Mouse (Mus musculus): Measurements from ENCODE around the gene Mcrip1.
"Not testable (repeated sequence)": the region's sequence is repeated elsewhere in the genome, so short reads cannot be mapped to it uniquely, and the experiment has no call there.

The Mcrip1 gene

GRCm38 (mm10) chr11:120575046-120575445 lies 25.5 kb upstream of the Mcrip1 start:
- DNase-seq (ENCODE audit: low spot score in 2 of 2), result no peak

GRCm38 (mm10) chr11:120574278-120574600 lies 24.7 kb upstream of the Mcrip1 start:
- DNase-seq (ENCODE audit: low spot score in 2 of 2), result no peak

- no peak for DNase-seq (ENCODE audit: low spot score in 2 of 2)
Observed at GRCm38 (mm10) chr11:120573585-120574277, 24.2 kb upstream of the Mcrip1 start.

GRCm38 (mm10) chr11:120572752-120573584 lies 23.4 kb upstream of the Mcrip1 start, which contains the start of gene P4hb:
P4hb (minus strand) TSS chr11:120573253.
- peak; percentile 99 to 100 for DNase-seq (ENCODE audit: low spot score in 2 of 2)

GRCm38 (mm10) chr11:120572417-120572751 lies 22.9 kb upstream of the Mcrip1 start:
- no peak for DNase-seq (ENCODE audit: low spot score in 2 of 2)

GRCm38 (mm10) chr11:120571754-120572416 lies 22.4 kb upstream of the Mcrip1 start:
- DNase-seq (ENCODE audit: low spot score in 2 of 2), result no peak

- no peak for DNase-seq (ENCODE audit: low spot score in 2 of 2)
Observed at GRCm38 (mm10) chr11:120571122-120571521, 21.6 kb upstream of the Mcrip1 start.

- DNase-seq (ENCODE audit: low spot score in 2 of 2), result no peak
Observed at GRCm38 (mm10) chr11:120568324-120568723, 18.8 kb upstream of the Mcrip1 start.

- no peak for DNase-seq (ENCODE audit: low spot score in 2 of 2)
Observed at GRCm38 (mm10) chr11:120565114-120565513, 15.6 kb upstream of the Mcrip1 start.

GRCm38 (mm10) chr11:120562949-120563348 lies 13.4 kb upstream of the Mcrip1 start:
- no peak for DNase-seq (ENCODE audit: low spot score in 2 of 2)

GRCm38 (mm10) chr11:120560952-120561728 lies 11.6 kb upstream of the Mcrip1 start:
- DNase-seq (ENCODE audit: low spot score in 2 of 2), result no peak

- DNase-seq (ENCODE audit: low spot score in 2 of 2), result not testable (repeated sequence)
Observed at GRCm38 (mm10) chr11:120558843-120559242, 9.3 kb upstream of the Mcrip1 start.

- DNase-seq (ENCODE audit: low spot score in 2 of 2), result no peak
Observed at GRCm38 (mm10) chr11:120555260-120555659, 5.7 kb upstream of the Mcrip1 start.

GRCm38 (mm10) chr11:120554834-120555233 lies 5.3 kb upstream of the Mcrip1 start:
- DNase-seq (ENCODE audit: low spot score in 2 of 2), result no peak

GRCm38 (mm10) chr11:120552736-120553135 lies 3.2 kb upstream of the Mcrip1 start:
- DNase-seq (ENCODE audit: low spot score in 2 of 2), result no peak

- no peak for DNase-seq (ENCODE audit: low spot score in 2 of 2)
Observed at GRCm38 (mm10) chr11:120550810-120551440, 1.4 kb upstream of the Mcrip1 start, which contains the start of gene Ppp1r27. Ppp1r27 (minus strand) TSS chr11:120551132.

- DNase-seq (ENCODE audit: low spot score in 2 of 2), result no peak
Observed at GRCm38 (mm10) chr11:120549986-120550809, 671 bp upstream of the Mcrip1 start.

- DNase-seq (ENCODE audit: low spot score in 2 of 2), result no peak
Observed at GRCm38 (mm10) chr11:120548786-120549167, 750 bp downstream of the Mcrip1 start.

- no peak for DNase-seq (ENCODE audit: low spot score in 2 of 2)
Observed at GRCm38 (mm10) chr11:120548214-120548613, 1.3 kb downstream of the Mcrip1 start.

- no peak for DNase-seq (ENCODE audit: low spot score in 2 of 2)
Observed at GRCm38 (mm10) chr11:120547469-120547868, 2.1 kb downstream of the Mcrip1 start.
